Mouse (Mus musculus): ENCODE results near the gene Sorcs1.

DNA sequence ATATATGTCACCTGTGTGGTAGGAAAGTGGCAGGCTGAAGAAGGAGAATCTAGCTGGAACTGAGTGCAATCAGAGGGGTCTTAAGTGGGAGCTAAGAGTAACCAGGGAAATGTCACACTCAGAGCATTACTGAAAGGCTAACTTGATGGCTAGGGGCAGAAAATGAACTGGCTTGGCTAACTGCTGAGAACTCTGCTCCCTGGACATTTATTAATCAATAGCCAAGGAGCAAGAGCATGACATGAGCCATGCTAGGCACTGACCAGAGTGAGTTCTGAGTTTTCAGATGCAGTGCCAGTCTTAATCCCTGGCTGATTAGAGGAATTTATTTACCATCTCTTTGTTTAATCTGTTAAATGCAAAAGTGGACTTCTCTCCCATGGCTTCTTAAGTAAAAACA lies 95.5 kb downstream of the Sorcs1 start:
- TF ChIP-seq CTCF (IDR thresholded peaks at IDR 0.05; ENCODE audit: borderline replicate concordance, insufficient read depth, low read length) (no peak), POLR2A (IDR thresholded peaks at IDR 0.05; ENCODE audit: low read depth, low read length) (no peak)
